Mouse (Mus musculus): ENCODE results near the gene Ptcd1. TPM values are rescaled to one million over a fixed set of nuclear protein-coding genes. Genes with fewer than 3 reads are reported as not detected.
A peak's percentile ranks its signal among the peaks of the same experiment; 100 is the strongest.

The Ptcd1 gene
- polyA plus RNA-seq, 1 experiment from 2014 or later = 16.9 TPM

GRCm38 (mm10) chr5:145126580-145126979 lies 40.3 kb downstream of the Ptcd1 start:
- Histone ChIP-seq H3K4me2 (no peak overlapping the region), H3K4me1 (no peaks in the 10 kb centered on the region), H3K4me3 (no peak overlapping the region), H3K9ac (no peak overlapping the region), H3K9me3 (no peaks in the 10 kb centered on the region), H3K27me3 (no peaks in the 10 kb centered on the region), H3K27ac (no peak overlapping the region), H3K36me3 (peaks cover 86% of the 10 kb centered on the region)
- WGBS = 89% methylated on average over 9 of the region's 9 CpGs
- no peak for ATAC-seq (ENCODE audit: borderline replicate concordance, extremely low read depth, low FRiP score, low TSS enrichment)

DNA sequence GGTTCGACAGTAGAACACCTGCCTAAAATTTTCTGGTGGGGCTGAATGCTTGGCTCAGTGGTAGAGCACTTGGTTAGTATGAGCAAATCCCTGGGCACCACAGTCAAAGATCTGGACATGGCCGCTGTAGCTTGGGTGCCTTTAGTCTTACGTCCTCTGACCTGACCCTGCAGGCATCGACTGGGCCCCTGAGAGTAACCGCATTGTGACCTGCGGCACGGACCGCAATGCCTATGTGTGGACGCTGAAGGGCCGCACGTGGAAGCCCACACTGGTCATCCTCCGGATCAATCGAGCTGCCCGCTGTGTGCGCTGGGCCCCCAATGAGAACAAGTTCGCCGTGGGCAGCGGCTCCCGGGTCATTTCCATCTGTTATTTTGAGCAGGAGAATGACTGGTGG lies 43.5 kb downstream of the Ptcd1 start:
- 94% methylated on average over 19 of the region's 19 CpGs for WGBS
- Histone ChIP-seq H3K36me3 (peaks cover 58% of the 10 kb centered on the region), H3K9me3 (0 out of 2 replicates have a peak, but pooled peaks cover 4% of the 10 kb centered on the region), H3K27ac (no peak overlapping the region), H3K27me3 (no peaks in the 10 kb centered on the region), H3K4me2 (no peak overlapping the region), H3K4me3 (no peak overlapping the region), H3K4me1 (no peaks in the 10 kb centered on the region), H3K9ac (no peak overlapping the region)
- no peak for ATAC-seq (ENCODE audit: borderline replicate concordance, extremely low read depth, low FRiP score, low TSS enrichment)

DNA sequence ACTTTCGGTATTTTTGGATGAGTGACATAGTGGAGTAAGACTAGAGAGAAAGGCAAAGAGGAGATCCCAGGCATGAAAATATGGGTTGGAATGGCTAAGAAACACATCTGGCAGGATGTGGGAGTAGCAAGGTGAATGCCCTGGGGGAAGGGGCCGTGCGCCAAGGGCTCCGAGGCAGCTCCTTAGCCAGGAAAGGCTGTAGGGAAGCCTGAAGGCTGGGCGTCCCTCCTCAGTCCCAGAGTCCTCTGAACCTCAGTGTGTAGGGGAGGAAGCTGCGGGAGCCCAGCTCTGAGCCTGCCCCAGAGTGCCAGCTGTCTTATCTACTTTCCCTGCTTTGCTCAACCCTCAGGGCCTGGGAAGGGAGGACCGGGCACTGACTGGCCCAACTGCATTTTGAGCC lies 46.0 kb downstream of the Ptcd1 start:
- H3K4me1 ChIP-seq = peaks cover 22% of the 10 kb centered on the region
- no peaks in the 10 kb centered on the region for H3K27me3 ChIP-seq
- H3K4me3 ChIP-seq = no peak overlapping the region
- 64% methylated on average over 7 of the region's 7 CpGs for WGBS
- H3K9me3 ChIP-seq = 0 out of 2 replicates have a peak, but pooled peaks cover 4% of the 10 kb centered on the region
- no peak overlapping the region for H3K4me2 ChIP-seq
- no peak overlapping the region for H3K9ac ChIP-seq
- ATAC-seq (ENCODE audit: borderline replicate concordance, extremely low read depth, low FRiP score, low TSS enrichment) = no peak
- H3K36me3 ChIP-seq = peaks cover 34% of the 10 kb centered on the region
- H3K27ac ChIP-seq = no peak overlapping the region

DNA sequence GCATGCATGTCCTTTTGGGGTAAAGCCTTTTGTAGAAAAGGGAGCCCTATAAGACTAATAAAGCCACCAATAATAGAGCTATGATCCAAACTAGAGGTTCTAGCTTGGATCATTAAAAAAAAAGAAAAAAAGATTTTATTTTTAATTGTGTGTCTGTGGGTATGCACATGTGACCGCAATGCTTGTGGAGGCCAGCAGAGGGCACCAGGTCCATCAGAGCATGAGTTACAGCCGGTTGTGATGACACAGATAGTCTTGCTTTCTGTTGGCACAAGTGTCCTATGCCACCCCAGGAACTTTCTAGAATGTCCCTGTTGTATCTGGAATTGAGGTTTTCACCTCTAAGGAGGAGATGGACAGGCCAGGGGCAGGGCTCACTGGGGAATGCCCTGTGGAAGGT lies 47.5 kb downstream of the Ptcd1 start:
- WGBS = 87% methylated on average over 2 of the region's 2 CpGs
- 0 out of 2 replicates have a peak, but pooled peaks cover 4% of the 10 kb centered on the region for H3K9me3 ChIP-seq
- H3K4me1 ChIP-seq = peaks cover 36% of the 10 kb centered on the region
- H3K27me3 ChIP-seq = no peaks in the 10 kb centered on the region
- ATAC-seq (ENCODE audit: borderline replicate concordance, extremely low read depth, low FRiP score, low TSS enrichment) = no peak
- H3K27ac ChIP-seq = no peak overlapping the region
- H3K36me3 ChIP-seq = peaks cover 19% of the 10 kb centered on the region
- H3K9ac ChIP-seq = no peak overlapping the region
- H3K4me3 ChIP-seq = no peak overlapping the region
- H3K4me2 ChIP-seq = no peak overlapping the region

DNA sequence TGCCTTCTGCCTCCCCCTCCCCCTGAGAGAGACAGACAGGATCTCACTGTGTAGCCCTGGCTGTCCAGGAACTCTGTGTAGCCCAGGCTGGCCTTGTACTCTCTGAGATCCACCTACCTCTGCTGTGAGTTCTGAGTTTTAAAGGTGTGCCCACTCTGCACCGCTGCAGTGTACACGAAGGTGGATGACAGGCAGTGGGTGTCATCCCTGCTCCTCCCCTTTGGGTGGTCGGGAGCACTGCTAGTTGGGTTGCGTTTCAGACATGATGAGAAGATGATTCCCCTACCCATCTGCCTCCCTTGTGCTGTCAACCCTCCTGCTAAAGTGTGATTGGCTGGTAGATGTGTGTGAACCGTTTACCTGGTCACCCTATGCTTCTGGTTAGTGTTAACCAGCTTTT lies 48.4 kb downstream of the Ptcd1 start:
- Histone ChIP-seq H3K9me3 (0 out of 2 replicates have a peak, but pooled peaks cover 4% of the 10 kb centered on the region), H3K27ac (no peak overlapping the region), H3K36me3 (peaks cover 10% of the 10 kb centered on the region), H3K4me3 (no peak overlapping the region), H3K27me3 (no peaks in the 10 kb centered on the region), H3K4me1 (peaks cover 40% of the 10 kb centered on the region), H3K4me2 (no peak overlapping the region), H3K9ac (no peak overlapping the region)
- no peak for ATAC-seq (ENCODE audit: borderline replicate concordance, extremely low read depth, low FRiP score, low TSS enrichment)
- 86% methylated on average over 5 of the region's 5 CpGs for WGBS

GRCm38 (mm10) chr5:145118005-145118404 lies 48.9 kb downstream of the Ptcd1 start:
- Histone ChIP-seq H3K36me3 (peaks cover 5% of the 10 kb centered on the region), H3K27ac (no peak overlapping the region), H3K4me1 (peaks cover 41% of the 10 kb centered on the region), H3K4me2 (no peak overlapping the region), H3K27me3 (no peaks in the 10 kb centered on the region), H3K9me3 (0 out of 2 replicates have a peak, but pooled peaks cover 4% of the 10 kb centered on the region), H3K4me3 (no peak overlapping the region), H3K9ac (no peak overlapping the region)
- 49% methylated on average over 6 of the region's 6 CpGs for WGBS
- no peak for ATAC-seq (ENCODE audit: borderline replicate concordance, extremely low read depth, low FRiP score, low TSS enrichment)

- Histone ChIP-seq H3K4me1 (peaks cover 41% of the 10 kb centered on the region), H3K36me3 (no peaks in the 10 kb centered on the region), H3K27me3 (no peaks in the 10 kb centered on the region), H3K4me3 (peak overlapping the region; percentile 8; the same call in 1 of the 2 replicates), H3K9ac (no peak overlapping the region), H3K4me2 (peak overlapping the region; percentile 46), H3K27ac (peak overlapping the region; percentile 88), H3K9me3 (0 out of 2 replicates have a peak, but pooled peaks cover 4% of the 10 kb centered on the region)
- 0 out of 2 replicates have a peak, but pooled peaks have one; percentile 15 for ATAC-seq (ENCODE audit: borderline replicate concordance, extremely low read depth, low FRiP score, low TSS enrichment)
- WGBS = 41% methylated on average over 10 of the region's 10 CpGs
Measured at GRCm38 (mm10) chr5:145116916-145117315, 50.0 kb downstream of the Ptcd1 start.

DNA sequence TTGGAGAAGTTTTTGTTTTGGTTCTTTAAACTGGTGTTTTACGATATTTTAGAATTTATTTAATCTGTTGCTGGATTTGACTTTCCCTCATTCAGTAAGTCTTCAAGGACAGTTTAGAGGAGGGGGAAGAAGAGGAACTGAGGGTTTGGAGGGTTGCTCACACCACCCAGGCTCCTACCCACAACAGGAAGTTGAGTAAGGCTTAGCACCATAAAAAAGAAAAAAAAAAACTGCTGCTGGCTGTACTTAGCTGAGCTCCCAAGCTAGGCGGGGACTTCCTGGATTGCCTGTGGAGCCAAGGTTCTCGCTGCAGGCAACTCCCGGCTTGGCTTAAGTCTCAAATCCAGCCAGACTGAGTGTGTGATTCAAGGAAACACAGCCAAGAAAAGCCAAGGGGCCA lies 50.6 kb downstream of the Ptcd1 start:
- WGBS = 22% methylated on average over 4 of the region's 4 CpGs
- Histone ChIP-seq H3K9me3 (0 out of 2 replicates have a peak, but pooled peaks cover 4% of the 10 kb centered on the region), H3K4me1 (peaks cover 41% of the 10 kb centered on the region), H3K4me3 (peak overlapping the region; percentile 8; the same call in 1 of the 2 replicates), H3K9ac (no peak overlapping the region), H3K27ac (peak overlapping the region; percentile 88), H3K4me2 (peak overlapping the region; percentile 46), H3K36me3 (no peaks in the 10 kb centered on the region; the same call in 1 of the 2 replicates), H3K27me3 (no peaks in the 10 kb centered on the region)
- peak; percentile 72 for ATAC-seq (ENCODE audit: borderline replicate concordance, extremely low read depth, low FRiP score, low TSS enrichment)

- no peak for ATAC-seq (ENCODE audit: borderline replicate concordance, extremely low read depth, low FRiP score, low TSS enrichment)
- Histone ChIP-seq H3K9me3 (0 out of 2 replicates have a peak, but pooled peaks cover 4% of the 10 kb centered on the region), H3K4me1 (peaks cover 41% of the 10 kb centered on the region), H3K27me3 (no peaks in the 10 kb centered on the region), H3K9ac (no peak overlapping the region), H3K4me3 (no peak overlapping the region), H3K36me3 (peaks cover 1% of the 10 kb centered on the region), H3K4me2 (peak overlapping the region; percentile 89), H3K27ac (peak overlapping the region; percentile 88)
- whole genome bisulfite sequencing = 86% methylated on average over 5 of the region's 5 CpGs
Measured at GRCm38 (mm10) chr5:145115736-145116135, 51.2 kb downstream of the Ptcd1 start.

GRCm38 (mm10) chr5:145114606-145115473 lies 52.1 kb downstream of the Ptcd1 start:
- Histone ChIP-seq H3K27ac (peak overlapping the region; percentile 56), H3K27me3 (no peaks in the 10 kb centered on the region), H3K4me2 (peak overlapping the region; percentile 89), H3K9me3 (0 out of 2 replicates have a peak, but pooled peaks cover 4% of the 10 kb centered on the region), H3K4me1 (peaks cover 41% of the 10 kb centered on the region), H3K36me3 (peaks cover 10% of the 10 kb centered on the region), H3K9ac (peak overlapping the region; percentile 70), H3K4me3 (peak overlapping the region; percentile 83)
- 11% methylated on average over 39 of the region's 40 CpGs for WGBS
- peak; percentile 24; the same call in 1 of the 2 replicates for ATAC-seq (ENCODE audit: borderline replicate concordance, extremely low read depth, low FRiP score, low TSS enrichment)

GRCm38 (mm10) chr5:145114071-145114605 lies 52.8 kb downstream of the Ptcd1 start, which contains the start of gene Arpc1b:
Arpc1b (plus strand) TSS chr5:145114215.
- Histone ChIP-seq H3K36me3 (peaks cover 17% of the 10 kb centered on the region), H3K4me2 (peak within 1 kb of the TSS; percentile 89), H3K4me1 (peaks cover 41% of the 10 kb centered on the region), H3K4me3 (peak within 1 kb of the TSS; percentile 83), H3K9ac (peak within 1 kb of the TSS; percentile 70), H3K27ac (peak within 1 kb of the TSS; percentile 56), H3K27me3 (no peaks in the 10 kb centered on the region), H3K9me3 (0 out of 2 replicates have a peak, but pooled peaks cover under 1% of the 10 kb centered on the region)
- WGBS = 0% methylated on average over 51 of the region's 53 CpGs
- peak; percentile 83 for ATAC-seq (ENCODE audit: borderline replicate concordance, extremely low read depth, low FRiP score, low TSS enrichment)

Measured in lung, embryonic 15.5 days (tissue).